Mouse (Mus musculus) natural killer cell, adult 2 months (primary cell): Measurements from ENCODE around the gene Hibadh.

Source experiments
- DNase-seq, 2 experiments: peaks; one replicate each; pipeline ENCODE4 v3.0.0; 2022; ENCODE audit warnings: low spot score in 2 of 2

The Hibadh gene

GRCm38 (mm10) chr6:52502986-52503385, 137.2 kb downstream of the Hibadh start:
- no peak for DNase-seq

GRCm38 (mm10) chr6:52501479-52501878, 138.7 kb downstream of the Hibadh start:
- no peak for DNase-seq
